In genomic region chr6:143656576-143656975, GRCm38 (mm10) we compare ENCODE assay signal across 24 mouse cellular contexts.
DNase-seq lines count a peak whose midpoint lies in the region; ATAC-seq lines count a peak whose summit lies in the region.
"Had no signal": no experiment of that assay in that cellular context is flagged by ENCODE, and none has a peak within 500 bp of the region (broad histone marks: within the 10 kb centered on the region; RNA-seq: fewer than 3 reads in every experiment).

No protein-coding gene starts in this region.

- H3K4me3 ChIP-seq in forebrain, embryonic 15.5 days = no peak overlapping the region
- H3K4me3 ChIP-seq in forebrain, embryonic 11.5 days (ENCODE audit: low read depth, low read length) = no peak overlapping the region
- H3K4me3 ChIP-seq: embryonic facial prominence, embryonic 13.5 days; heart, embryonic 12.5 days; hindbrain, embryonic 13.5 days; liver, embryonic 13.5 days had no signal

- intact Hi-C loops in left cerebral cortex, postnatal 25 days (cut with DNase I) = loop anchor here (10.0 kb wide), 1 partner anchor 1458 kb away; the partner anchor contains the start of gene Lrmp

- peaks cover 16% of the 10 kb centered on the region for H3K9me3 ChIP-seq in forebrain, embryonic 15.5 days
- H3K9me3 ChIP-seq in forebrain, embryonic 11.5 days (ENCODE audit: control insufficient read depth, low read length) = peaks cover 6% of the 10 kb centered on the region
- H3K9me3 ChIP-seq: liver, embryonic 13.5 days had no signal

- no peak overlapping the region for H3K4me2 ChIP-seq in forebrain, embryonic 15.5 days (replicated peaks)
- no peak overlapping the region for H3K4me2 ChIP-seq in forebrain, embryonic 11.5 days (ENCODE audit: low read depth, low read length, severe bottlenecking)
- H3K4me2 ChIP-seq: embryonic facial prominence, embryonic 13.5 days; heart, embryonic 12.5 days; hindbrain, embryonic 13.5 days; liver, embryonic 13.5 days; lung, embryonic 14.5 days had no signal

- ATAC-seq in forebrain, embryonic 15.5 days (replicated peaks) = no peak
- ATAC-seq in forebrain, embryonic 11.5 days (replicated peaks; ENCODE audit: low FRiP score) = no peak
- no peak for ATAC-seq in granulocyte monocyte progenitor cell, adult 5-6 weeks (replicated peaks; ENCODE audit: poor library complexity, severe bottlenecking)
- ATAC-seq: activated CD4-positive, CD25-positive, alpha-beta regulatory T cell, adult 4 months; intestine, embryonic 16.5 days had no signal

- no peak overlapping the region for H3K9ac ChIP-seq in forebrain, embryonic 15.5 days (replicated peaks)
- H3K9ac ChIP-seq in forebrain, embryonic 11.5 days (ENCODE audit: low read length) = no peak overlapping the region
- H3K9ac ChIP-seq: embryonic facial prominence, embryonic 13.5 days; heart, embryonic 12.5 days; hindbrain, embryonic 13.5 days; liver, embryonic 13.5 days; lung, embryonic 14.5 days had no signal

- peaks cover 5% of the 10 kb centered on the region; the same call in 1 of the 2 replicates for H3K4me1 ChIP-seq in forebrain, embryonic 15.5 days
- H3K4me1 ChIP-seq in forebrain, embryonic 11.5 days (replicated peaks; ENCODE audit: control insufficient read depth, insufficient read depth, low read length) = 0 out of 2 replicates have a peak, but pooled peaks cover 2% of the 10 kb centered on the region
- H3K4me1 ChIP-seq: embryonic facial prominence, embryonic 13.5 days; hindbrain, embryonic 13.5 days; liver, embryonic 13.5 days had no signal

- no peaks in the 10 kb centered on the region for H3K27me3 ChIP-seq in forebrain, embryonic 15.5 days
- H3K27me3 ChIP-seq in forebrain, embryonic 11.5 days (ENCODE audit: control insufficient read depth, insufficient read depth, low read length) = no peaks in the 10 kb centered on the region
- H3K27me3 ChIP-seq: embryonic facial prominence, embryonic 13.5 days; heart, embryonic 12.5 days; hindbrain, embryonic 13.5 days; liver, embryonic 13.5 days had no signal

- no peak for DNase-seq in forebrain, embryonic 11.5 days (ENCODE audit: low spot score)
- peak; percentile 38 to 58 for DNase-seq in left cerebral cortex, postnatal 25 days (ENCODE audit: low spot score in 2 of 2)
- no peak for DNase-seq in left cerebral cortex, adult 11 months (ENCODE audit: low spot score)
- DNase-seq in brain, adult 2 months (ENCODE audit: low read depth, low spot score) = peak; percentile 51
- peak; percentile 19 to 25 for DNase-seq in layer of hippocampus, postnatal 14 days (ENCODE audit: low spot score in 2 of 2)
- DNase-seq in lung, postnatal 4 days = no peak
- DNase-seq: adrenal gland, postnatal 10 days; cerebellum, adult 11 months; cerebellum, postnatal 10 days; heart, adult 11 months; kidney, postnatal 4 days; liver, embryonic 13.5 days; lung, embryonic 14.5 days; lung, postnatal 36 days; retina, postnatal 1 day; spleen, adult 18-20 months had no signal

- 39% methylated on average over 5 of the region's 5 CpGs for WGBS in forebrain, embryonic 15.5 days
- WGBS in forebrain, embryonic 11.5 days = 66% methylated on average over 5 of the region's 5 CpGs

- 0 out of 2 replicates have a peak overlapping the region, but pooled peaks have one; percentile 34 for H3K27ac ChIP-seq in forebrain, embryonic 15.5 days (replicated peaks)
- H3K27ac ChIP-seq in forebrain, embryonic 11.5 days (ENCODE audit: low read depth, low read length) = no peak overlapping the region
- H3K27ac ChIP-seq: embryonic facial prominence, embryonic 13.5 days; hindbrain, embryonic 13.5 days; liver, embryonic 13.5 days had no signal

- no peaks in the 10 kb centered on the region for H3K36me3 ChIP-seq in forebrain, embryonic 15.5 days
- H3K36me3 ChIP-seq in forebrain, embryonic 11.5 days (ENCODE audit: control insufficient read depth, insufficient read depth, low read length) = no peaks in the 10 kb centered on the region
- H3K36me3 ChIP-seq: G1E; heart, embryonic 12.5 days; hindbrain, embryonic 13.5 days; liver, embryonic 13.5 days had no signal

Comparison
In these comparisons a context has a peak if more than half of its experiments do, and no peak if none do; other contexts are left out.
1. DNase-seq: peak in left cerebral cortex, postnatal 25 days (2 of 2), brain, adult 2 months (single experiment) and layer of hippocampus, postnatal 14 days (2 of 2); none in forebrain, embryonic 11.5 days (single experiment), left cerebral cortex, adult 11 months (single experiment) and lung, postnatal 4 days (0 of 2).